Mouse (Mus musculus): ENCODE measurements around the gene Smim24. TPM values are rescaled to one million over a fixed set of nuclear protein-coding genes. Genes with fewer than 3 reads are reported as not detected.

Gene Smim24
- polyA plus RNA-seq, 1 experiment from 2014 or later, result 2.8 TPM

GRCm38 (mm10) chr10:81427327-81427726, 34.5 kb downstream of the Smim24 start:
- peak overlapping the region; percentile 39 for H3K4me3 ChIP-seq
- WGBS, result 26% methylated on average over 3 of the region's 3 CpGs
- no peak overlapping the region for H3K27ac ChIP-seq (replicated peaks)
- no peaks in the 10 kb centered on the region for H3K36me3 ChIP-seq
- H3K4me1 ChIP-seq, result peaks cover 46% of the 10 kb centered on the region
- no peak for ATAC-seq (ENCODE audit: low FRiP score, low read depth)
- peaks cover 85% of the 10 kb centered on the region for H3K27me3 ChIP-seq
- no peaks in the 10 kb centered on the region for H3K9me3 ChIP-seq
- peak overlapping the region; percentile 51 for H3K4me2 ChIP-seq (replicated peaks)
- no peak overlapping the region for H3K9ac ChIP-seq (replicated peaks)

GRCm38 (mm10) chr10:81427804-81428506, 35.1 kb downstream of the Smim24 start:
- no peak overlapping the region for H3K9ac ChIP-seq (replicated peaks)
- H3K9me3 ChIP-seq, result no peaks in the 10 kb centered on the region
- WGBS, result 77% methylated on average over 8 of the region's 8 CpGs
- H3K4me2 ChIP-seq (replicated peaks), result no peak overlapping the region
- ATAC-seq (ENCODE audit: low FRiP score, low read depth), result no peak
- H3K4me3 ChIP-seq, result no peak overlapping the region
- H3K27ac ChIP-seq (replicated peaks), result no peak overlapping the region
- H3K4me1 ChIP-seq, result peaks cover 51% of the 10 kb centered on the region
- peaks cover 82% of the 10 kb centered on the region for H3K27me3 ChIP-seq
- H3K36me3 ChIP-seq, result no peaks in the 10 kb centered on the region

DNA sequence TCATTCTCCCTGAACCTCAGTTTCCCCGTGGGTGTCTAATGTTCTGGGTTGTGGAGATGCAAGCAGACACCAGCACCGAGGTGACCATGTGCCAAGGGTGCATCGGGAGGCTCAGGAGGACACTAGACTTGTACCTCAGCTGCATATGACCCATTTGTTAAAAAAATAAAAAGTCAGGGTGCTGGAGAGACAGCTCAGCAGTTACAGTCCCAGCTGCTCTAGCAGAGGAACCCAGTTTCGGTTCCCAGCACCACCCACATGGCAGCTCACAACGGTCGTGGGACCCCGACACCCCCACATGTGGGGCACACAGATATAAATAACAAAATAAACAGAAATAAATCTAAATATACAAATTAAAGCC, 35.6 kb downstream of the Smim24 start:
- Histone ChIP-seq H3K36me3 (no peaks in the 10 kb centered on the region), H3K4me3 (no peak overlapping the region), H3K27me3 (peaks cover 80% of the 10 kb centered on the region), H3K4me1 (peaks cover 57% of the 10 kb centered on the region), H3K9me3 (no peaks in the 10 kb centered on the region), H3K27ac (replicated peaks) (no peak overlapping the region), H3K9ac (replicated peaks) (no peak overlapping the region), H3K4me2 (replicated peaks) (no peak overlapping the region)
- WGBS, result 90% methylated on average over 7 of the region's 7 CpGs
- ATAC-seq (ENCODE audit: low FRiP score, low read depth), result no peak

DNA sequence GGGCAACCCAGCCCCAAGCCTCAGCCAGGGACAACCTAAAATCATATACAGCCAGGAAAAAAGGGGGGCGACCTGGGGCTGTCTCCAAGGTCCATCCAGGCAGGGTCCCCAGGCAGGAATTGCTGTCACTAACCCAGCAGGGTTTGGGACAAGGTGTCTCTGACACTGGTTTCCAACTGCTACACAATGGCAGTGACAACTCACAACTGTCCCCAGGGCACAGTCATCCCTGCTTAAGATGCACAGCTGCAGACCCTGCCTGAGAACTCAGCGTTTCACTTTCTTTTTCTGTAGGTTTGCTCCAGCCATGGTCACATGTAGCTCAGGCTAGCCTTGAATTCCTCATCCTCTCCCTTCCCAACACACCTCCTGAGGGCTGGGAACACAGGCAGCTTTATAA, 36.2 kb downstream of the Smim24 start:
- Histone ChIP-seq H3K27me3 (peaks cover 80% of the 10 kb centered on the region), H3K4me3 (no peak overlapping the region; the same call in 1 of the 2 replicates), H3K4me2 (replicated peaks) (no peak overlapping the region), H3K9ac (replicated peaks) (no peak overlapping the region), H3K4me1 (peaks cover 60% of the 10 kb centered on the region), H3K27ac (replicated peaks) (no peak overlapping the region), H3K36me3 (no peaks in the 10 kb centered on the region), H3K9me3 (no peaks in the 10 kb centered on the region)
- WGBS, result 21% methylated on average over 2 of the region's 2 CpGs
- no peak for ATAC-seq (ENCODE audit: low FRiP score, low read depth)

- H3K4me2 ChIP-seq (replicated peaks), result peak overlapping the region; percentile 94
- H3K4me3 ChIP-seq, result peak overlapping the region; percentile 74
- peaks cover 55% of the 10 kb centered on the region for H3K4me1 ChIP-seq
- WGBS, result 0% methylated on average over 18 of the region's 20 CpGs
- ATAC-seq (ENCODE audit: low FRiP score, low read depth), result peak; percentile 12
- H3K9me3 ChIP-seq, result no peaks in the 10 kb centered on the region
- H3K27ac ChIP-seq (replicated peaks), result peak overlapping the region; percentile 84
- peak overlapping the region; percentile 84 for H3K9ac ChIP-seq (replicated peaks)
- H3K27me3 ChIP-seq, result peaks cover 79% of the 10 kb centered on the region
- no peaks in the 10 kb centered on the region for H3K36me3 ChIP-seq
These were observed 36.8 kb downstream of the Smim24 start for GRCm38 (mm10) chr10:81429605-81430061.

GRCm38 (mm10) chr10:81430141-81430830, 37.4 kb downstream of the Smim24 start:
- Histone ChIP-seq H3K9me3 (no peaks in the 10 kb centered on the region), H3K27ac (replicated peaks) (peak overlapping the region; percentile 84), H3K9ac (replicated peaks) (peak overlapping the region; percentile 84), H3K36me3 (no peaks in the 10 kb centered on the region), H3K4me3 (peak overlapping the region; percentile 74), H3K4me2 (replicated peaks) (peak overlapping the region; percentile 94), H3K4me1 (peaks cover 48% of the 10 kb centered on the region), H3K27me3 (peaks cover 79% of the 10 kb centered on the region)
- under 1% methylated on average over 65 of the region's 89 CpGs for WGBS
- peak; percentile 5 for ATAC-seq (ENCODE audit: low FRiP score, low read depth)

GRCm38 (mm10) chr10:81430831-81431525, 38.1 kb downstream of the Smim24 start:
- Histone ChIP-seq H3K9me3 (no peaks in the 10 kb centered on the region), H3K36me3 (no peaks in the 10 kb centered on the region), H3K27me3 (peaks cover 75% of the 10 kb centered on the region), H3K9ac (replicated peaks) (peak overlapping the region; percentile 84), H3K4me2 (replicated peaks) (peak overlapping the region; percentile 94), H3K27ac (replicated peaks) (peak overlapping the region; percentile 84), H3K4me3 (peak overlapping the region; percentile 74), H3K4me1 (peaks cover 44% of the 10 kb centered on the region)
- peak; percentile 16; the same call in 1 of the 2 replicates for ATAC-seq (ENCODE audit: low FRiP score, low read depth)
- WGBS, result 1% methylated on average over 59 of the region's 70 CpGs

DNA sequence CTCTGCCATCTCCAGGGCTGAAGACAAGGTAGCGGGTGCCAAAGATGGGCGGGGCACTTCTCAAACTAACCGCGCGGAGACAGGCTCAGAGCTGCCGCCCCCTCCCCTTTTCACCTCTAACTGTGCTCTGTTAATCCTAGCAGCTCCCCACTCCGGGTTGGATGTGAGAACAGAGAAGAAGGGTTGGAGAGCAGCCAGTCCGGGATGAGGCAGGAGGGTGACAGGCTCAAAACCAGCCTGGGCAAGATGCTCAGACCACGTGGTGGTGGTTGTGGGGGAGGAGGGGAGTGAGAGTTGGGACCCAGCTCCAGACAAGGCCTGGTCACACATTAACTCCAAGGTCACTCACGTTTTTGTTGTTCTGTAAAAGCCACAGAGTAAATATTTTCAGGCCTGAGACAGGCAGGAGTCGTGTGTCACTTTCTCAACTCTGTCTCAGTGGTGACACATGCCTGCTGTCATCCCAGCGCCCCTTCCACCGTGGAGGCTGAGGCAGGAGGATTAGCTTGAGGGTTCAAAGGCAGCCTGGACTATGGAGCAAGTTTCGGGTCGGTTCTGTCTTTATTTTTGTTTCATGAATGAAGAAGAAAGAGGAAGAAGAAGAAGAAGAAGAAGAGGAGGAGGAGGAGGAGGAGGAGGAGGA, 38.8 kb downstream of the Smim24 start:
- Histone ChIP-seq H3K27me3 (peaks cover 68% of the 10 kb centered on the region), H3K27ac (replicated peaks) (peak overlapping the region; percentile 84; the same call in 1 of the 2 replicates)

DNA sequence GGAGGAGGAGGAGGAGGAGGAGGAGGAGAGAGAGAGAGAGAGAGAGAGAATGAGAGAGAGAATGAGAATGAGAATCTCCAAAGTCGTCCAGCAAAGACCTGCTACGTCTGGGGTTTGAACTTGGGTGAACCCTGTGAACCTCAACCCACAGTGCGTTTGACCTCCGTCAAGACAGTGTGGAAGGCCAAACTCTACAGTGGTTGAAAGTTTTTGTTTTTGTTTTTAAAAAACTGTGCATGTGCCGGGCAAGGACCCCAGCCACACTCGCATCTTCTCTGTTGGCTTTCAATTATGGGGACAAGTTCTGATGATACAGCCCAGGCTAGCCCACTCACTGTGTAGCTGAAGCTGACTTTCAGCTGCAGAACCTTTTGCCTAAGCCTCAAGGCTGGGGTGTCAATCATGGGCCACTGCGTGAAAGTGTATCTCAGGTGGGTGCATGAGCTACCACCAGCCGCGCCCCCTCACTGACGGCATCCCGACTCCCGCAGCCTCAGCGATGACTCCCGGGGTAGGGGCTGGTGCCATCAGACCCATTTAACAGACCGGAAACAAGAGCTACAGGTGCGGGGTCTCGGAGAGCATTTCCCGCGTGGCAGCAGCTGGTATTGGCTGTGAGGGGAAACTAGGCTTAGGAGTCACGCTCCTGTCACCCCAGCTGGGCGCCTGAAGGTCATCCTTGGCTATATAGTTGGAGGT, 39.5 kb downstream of the Smim24 start:
- WGBS, result 65% methylated on average over 21 of the region's 21 CpGs
- Histone ChIP-seq H3K36me3 (no peaks in the 10 kb centered on the region), H3K27ac (replicated peaks) (no peak overlapping the region), H3K27me3 (peaks cover 62% of the 10 kb centered on the region), H3K4me1 (peaks cover 31% of the 10 kb centered on the region), H3K4me3 (no peak overlapping the region), H3K9me3 (no peaks in the 10 kb centered on the region), H3K9ac (replicated peaks) (no peak overlapping the region), H3K4me2 (replicated peaks) (peak overlapping the region; percentile 17; the same call in 1 of the 2 replicates)
- ATAC-seq (ENCODE audit: low FRiP score, low read depth), result peak; percentile 12

More for the DNA sequence above, 38.8 kb downstream of the Smim24 start:
- no peak overlapping the region for H3K9ac ChIP-seq (replicated peaks)
- peak; percentile 1; the same call in 1 of the 2 replicates for ATAC-seq (ENCODE audit: low FRiP score, low read depth)
- H3K9me3 ChIP-seq, result no peaks in the 10 kb centered on the region
- WGBS, result 12% methylated on average over 15 of the region's 15 CpGs
- H3K4me2 ChIP-seq (replicated peaks), result peak overlapping the region; percentile 94
- H3K36me3 ChIP-seq, result no peaks in the 10 kb centered on the region
- H3K4me3 ChIP-seq, result peak overlapping the region; percentile 74
- peaks cover 37% of the 10 kb centered on the region for H3K4me1 ChIP-seq

DNA sequence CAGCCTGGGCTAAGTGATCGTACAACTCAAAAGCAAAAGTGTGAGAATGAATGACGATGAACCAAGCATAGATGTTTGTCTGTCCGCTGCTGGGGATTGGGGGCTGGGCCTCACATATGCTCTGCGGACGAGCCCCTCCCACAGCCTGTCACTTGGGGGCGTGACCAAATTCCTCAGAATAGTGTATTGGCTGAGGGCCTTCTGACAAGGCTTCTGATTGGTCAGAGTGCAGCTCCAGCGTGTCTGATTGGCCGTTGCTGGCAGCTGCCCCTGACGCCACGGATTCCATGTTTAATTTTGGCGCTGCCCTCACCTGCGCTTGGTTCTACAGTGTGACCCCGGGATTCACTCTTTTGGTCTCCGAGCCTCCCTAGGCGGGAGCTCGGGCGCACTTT, 40.0 kb downstream of the Smim24 start:
- Histone ChIP-seq H3K36me3 (no peaks in the 10 kb centered on the region), H3K4me1 (peaks cover 29% of the 10 kb centered on the region), H3K9ac (replicated peaks) (no peak overlapping the region), H3K4me3 (peak overlapping the region; percentile 14; the same call in 1 of the 2 replicates), H3K27me3 (peaks cover 56% of the 10 kb centered on the region), H3K4me2 (replicated peaks) (peak overlapping the region; percentile 45), H3K9me3 (no peaks in the 10 kb centered on the region), H3K27ac (replicated peaks) (no peak overlapping the region)
- WGBS, result 4% methylated on average over 17 of the region's 17 CpGs
- peak; percentile 84 for ATAC-seq (ENCODE audit: low FRiP score, low read depth)

All from midbrain, embryonic 12.5 days (tissue).